In the genomic region with DNA sequence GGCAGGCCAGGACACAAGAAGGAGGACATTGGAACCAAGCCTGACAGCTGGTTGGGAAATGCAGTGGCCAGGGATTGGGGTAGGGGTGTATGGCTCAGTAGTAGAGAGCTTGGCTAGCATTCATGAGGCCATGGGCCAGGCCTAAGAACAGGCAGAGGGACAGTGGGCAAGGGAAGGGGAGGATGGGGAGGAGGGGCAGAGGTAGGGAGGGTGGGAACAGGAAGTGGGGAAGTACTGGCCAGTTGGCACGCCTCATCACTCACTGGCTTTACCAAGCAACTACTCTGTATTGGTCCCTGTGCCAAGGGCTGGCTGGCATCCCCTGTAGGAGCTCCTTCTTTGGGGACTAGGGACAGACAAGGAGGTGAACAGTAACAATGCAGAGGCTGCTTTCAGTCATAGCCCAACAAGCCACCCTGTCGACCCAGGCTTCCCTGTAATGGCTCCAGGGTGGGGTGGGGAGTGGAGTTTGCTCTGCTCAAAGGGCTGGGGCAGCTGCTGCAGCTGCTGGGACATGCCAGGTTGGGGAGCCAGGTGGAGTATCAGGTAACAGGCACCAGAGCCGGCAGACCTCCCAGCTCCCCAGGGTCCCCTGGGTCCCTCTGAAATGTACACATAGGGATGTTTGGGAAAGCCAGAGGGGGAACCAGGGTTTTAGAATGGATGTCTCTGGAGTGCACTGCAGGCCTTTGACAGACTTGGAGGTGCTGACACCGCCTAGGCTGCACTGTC, we compare ENCODE assay signal across 13 mouse cellular contexts. TPM values are rescaled to one million over a fixed set of nuclear protein-coding genes. Genes with fewer than 3 reads are reported as not detected.
DNase-seq lines count a peak whose midpoint lies in the region; ATAC-seq and TF ChIP-seq lines count a peak whose summit lies in the region.
"Had no signal": no experiment of that assay in that cellular context is flagged by ENCODE, and none has a peak within 500 bp of the region (broad histone marks: within the 10 kb centered on the region; RNA-seq: fewer than 3 reads in every experiment).

No protein-coding gene starts in this region.

- peak; percentile 24 for DNase-seq in forebrain, postnatal 0 days
- DNase-seq in forebrain, embryonic 11.5 days (ENCODE audit: low spot score) = no peak
- no peak for DNase-seq in lung, postnatal 0 days (ENCODE audit: low spot score)
- DNase-seq in embryonic facial prominence, embryonic 10.5 days (ENCODE audit: low spot score) = no peak
- DNase-seq in limb, embryonic 10.5 days (ENCODE audit: low spot score) = no peak
- no peak for DNase-seq in kidney, postnatal 14 days
- DNase-seq: cerebellum, postnatal 36 days; lung, adult 2 months; right cerebral cortex, adult 18-20 months had no signal

- no peak overlapping the region for H3K27ac ChIP-seq in forebrain, postnatal 0 days (ENCODE audit: low read depth, low read length)
- H3K27ac ChIP-seq in forebrain, embryonic 11.5 days (ENCODE audit: low read depth, low read length) = no peak overlapping the region
- H3K27ac ChIP-seq in lung, embryonic 16.5 days (ENCODE audit: low read length) = no peak overlapping the region
- H3K27ac ChIP-seq in lung, postnatal 0 days (ENCODE audit: low read length) = no peak overlapping the region
- H3K27ac ChIP-seq in embryonic facial prominence, embryonic 10.5 days (replicated peaks) = peak overlapping the region; percentile 48; the same call in 1 of the 2 replicates
- 0 out of 2 replicates have a peak overlapping the region, but pooled peaks have one; percentile 7 for H3K27ac ChIP-seq in limb, embryonic 10.5 days
- H3K27ac ChIP-seq: limb, embryonic 13.5 days had no signal

- peak; percentile 72 for ATAC-seq in forebrain, postnatal 0 days
- ATAC-seq in forebrain, embryonic 11.5 days (replicated peaks; ENCODE audit: low FRiP score) = no peak
- 0 out of 2 replicates have a peak, but pooled peaks have one; percentile 24 for ATAC-seq in lung, embryonic 16.5 days (ENCODE audit: low read depth)
- ATAC-seq in lung, postnatal 0 days = no peak
- ATAC-seq: activated CD4-positive, CD25-positive, alpha-beta regulatory T cell, adult 4 months; CD4-positive, CD25-positive, alpha-beta regulatory T cell, adult 4 months had no signal

- no peaks in the 10 kb centered on the region for H3K4me1 ChIP-seq in forebrain, postnatal 0 days (ENCODE audit: insufficient read depth)
- H3K4me1 ChIP-seq in forebrain, embryonic 11.5 days (replicated peaks; ENCODE audit: control insufficient read depth, insufficient read depth, low read length) = no peaks in the 10 kb centered on the region
- no peaks in the 10 kb centered on the region for H3K4me1 ChIP-seq in lung, embryonic 16.5 days (replicated peaks; ENCODE audit: control insufficient read depth, insufficient read depth, low read length)
- H3K4me1 ChIP-seq in lung, postnatal 0 days (ENCODE audit: insufficient read depth, low read depth, low read length) = no peaks in the 10 kb centered on the region
- peaks cover 14% of the 10 kb centered on the region for H3K4me1 ChIP-seq in embryonic facial prominence, embryonic 10.5 days
- H3K4me1 ChIP-seq in limb, embryonic 10.5 days = peaks cover 14% of the 10 kb centered on the region

- H3K4me3 ChIP-seq in forebrain, postnatal 0 days (ENCODE audit: low read depth, low read length) = no peak overlapping the region
- no peak overlapping the region for H3K4me3 ChIP-seq in forebrain, embryonic 11.5 days (ENCODE audit: low read depth, low read length)
- H3K4me3 ChIP-seq in lung, embryonic 16.5 days (ENCODE audit: low read length) = no peak overlapping the region
- no peak overlapping the region for H3K4me3 ChIP-seq in lung, postnatal 0 days (ENCODE audit: low read depth, low read length)
- H3K4me3 ChIP-seq in embryonic facial prominence, embryonic 10.5 days = no peak overlapping the region
- no peak overlapping the region for H3K4me3 ChIP-seq in limb, embryonic 10.5 days
- H3K4me3 ChIP-seq: limb, embryonic 13.5 days had no signal

- H3K27me3 ChIP-seq in forebrain, postnatal 0 days (ENCODE audit: insufficient read depth, low read length) = no peaks in the 10 kb centered on the region
- no peaks in the 10 kb centered on the region for H3K27me3 ChIP-seq in forebrain, embryonic 11.5 days (ENCODE audit: control insufficient read depth, insufficient read depth, low read length)
- H3K27me3 ChIP-seq in lung, embryonic 16.5 days (ENCODE audit: control insufficient read depth, insufficient read depth, low read depth, low read length) = no peaks in the 10 kb centered on the region
- H3K27me3 ChIP-seq in lung, postnatal 0 days (replicated peaks; ENCODE audit: insufficient read depth, low read length) = no peaks in the 10 kb centered on the region
- H3K27me3 ChIP-seq in embryonic facial prominence, embryonic 10.5 days (replicated peaks; ENCODE audit: low read depth, poor library complexity, severe bottlenecking) = no peaks in the 10 kb centered on the region
- no peaks in the 10 kb centered on the region for H3K27me3 ChIP-seq in limb, embryonic 10.5 days (ENCODE audit: low read depth, poor library complexity, severe bottlenecking)
- H3K27me3 ChIP-seq: limb, embryonic 13.5 days had no signal

- no peak for TF ChIP-seq EP300 in lung, postnatal 0 days (IDR thresholded peaks at IDR 0.05)

- WGBS in forebrain, postnatal 0 days = 48% methylated on average over 4 of the region's 4 CpGs
- WGBS in forebrain, embryonic 11.5 days = 54% methylated on average over 4 of the region's 4 CpGs
- WGBS in lung, embryonic 16.5 days = 39% methylated on average over 4 of the region's 4 CpGs
- WGBS in lung, postnatal 0 days = 31% methylated on average over 4 of the region's 4 CpGs
- 46% methylated on average over 4 of the region's 4 CpGs for WGBS in embryonic facial prominence, embryonic 10.5 days
- WGBS in limb, embryonic 10.5 days = 56% methylated on average over 4 of the region's 4 CpGs

- no peaks in the 10 kb centered on the region for H3K36me3 ChIP-seq in forebrain, postnatal 0 days (ENCODE audit: insufficient read depth)
- H3K36me3 ChIP-seq in forebrain, embryonic 11.5 days (ENCODE audit: control insufficient read depth, insufficient read depth, low read length) = no peaks in the 10 kb centered on the region
- H3K36me3 ChIP-seq in lung, embryonic 16.5 days (ENCODE audit: control insufficient read depth, insufficient read depth, low read length) = no peaks in the 10 kb centered on the region
- no peaks in the 10 kb centered on the region for H3K36me3 ChIP-seq in lung, postnatal 0 days (ENCODE audit: insufficient read depth, low read length)
- no peaks in the 10 kb centered on the region for H3K36me3 ChIP-seq in embryonic facial prominence, embryonic 10.5 days (replicated peaks)
- no peaks in the 10 kb centered on the region for H3K36me3 ChIP-seq in limb, embryonic 10.5 days
- H3K36me3 ChIP-seq: limb, embryonic 13.5 days had no signal

- H3K4me2 ChIP-seq in forebrain, postnatal 0 days (ENCODE audit: low read depth) = no peak overlapping the region
- no peak overlapping the region for H3K4me2 ChIP-seq in forebrain, embryonic 11.5 days (ENCODE audit: low read depth, low read length, severe bottlenecking)
- H3K4me2 ChIP-seq in lung, embryonic 16.5 days (ENCODE audit: low read depth, low read length) = no peak overlapping the region
- H3K4me2 ChIP-seq in lung, postnatal 0 days (replicated peaks; ENCODE audit: low read depth, low read length) = no peak overlapping the region
- H3K4me2 ChIP-seq: limb, embryonic 13.5 days had no signal

- no peak for TF ChIP-seq CTCF in forebrain, postnatal 0 days (IDR thresholded peaks at IDR 0.05; ENCODE audit: low read depth)
- TF ChIP-seq CTCF in lung, postnatal 0 days (IDR thresholded peaks at IDR 0.05) = no peak

- no peaks in the 10 kb centered on the region for H3K9me3 ChIP-seq in forebrain, postnatal 0 days (ENCODE audit: low read length)
- no peaks in the 10 kb centered on the region for H3K9me3 ChIP-seq in forebrain, embryonic 11.5 days (ENCODE audit: control insufficient read depth, low read length)
- H3K9me3 ChIP-seq in lung, embryonic 16.5 days (ENCODE audit: control insufficient read depth, low read length) = no peaks in the 10 kb centered on the region
- H3K9me3 ChIP-seq in lung, postnatal 0 days (ENCODE audit: low read length) = no peaks in the 10 kb centered on the region
- H3K9me3 ChIP-seq in embryonic facial prominence, embryonic 10.5 days = no peaks in the 10 kb centered on the region
- no peaks in the 10 kb centered on the region for H3K9me3 ChIP-seq in limb, embryonic 10.5 days (replicated peaks)
- H3K9me3 ChIP-seq: limb, embryonic 13.5 days had no signal

- no peak overlapping the region for H3K9ac ChIP-seq in forebrain, postnatal 0 days
- H3K9ac ChIP-seq in forebrain, embryonic 11.5 days (ENCODE audit: low read length) = no peak overlapping the region
- H3K9ac ChIP-seq in lung, embryonic 16.5 days (ENCODE audit: low read length) = no peak overlapping the region
- H3K9ac ChIP-seq in lung, postnatal 0 days (replicated peaks; ENCODE audit: low read depth) = no peak overlapping the region
- H3K9ac ChIP-seq: limb, embryonic 13.5 days had no signal

RNA-seq across cellular contexts. Expression of gene Rmi2, which starts 46.5 kb away (rescaled TPM):
- total RNA-seq in forebrain, postnatal 0 days (2014; rRNA removed) = 0.69 and 0.76 TPM in 2 replicates
- 0.30 and 0.35 TPM in 2 replicates for polyA plus RNA-seq in forebrain, postnatal 0 days (2015; fragmentation: Nextera tagmentation; extraction: Ambion mirVana)
- 4.9 and 5.0 TPM in 2 replicates for polyA plus RNA-seq in forebrain, embryonic 11.5 days (2014; fragmentation: Nextera tagmentation; extraction: Ambion mirVana)
- 3.1 and 3.4 TPM in 2 replicates for polyA plus RNA-seq in lung, embryonic 16.5 days (2015; fragmentation: Nextera tagmentation; extraction: Ambion mirVana)
- polyA plus RNA-seq in lung, postnatal 0 days (2015; fragmentation: Nextera tagmentation; extraction: Ambion mirVana) = 0.44 and 0.51 TPM in 2 replicates
- polyA plus RNA-seq in embryonic facial prominence, embryonic 10.5 days (2016; fragmentation: Nextera tagmentation; extraction: Ambion mirVana) = 4.6 and 4.8 TPM in 2 replicates
- polyA plus RNA-seq in limb, embryonic 10.5 days (2016; fragmentation: Nextera tagmentation; extraction: Ambion mirVana) = 4.2 and 4.8 TPM in 2 replicates

Comparison
In these comparisons a context has a peak if more than half of its experiments do, and no peak if none do; other contexts are left out.
1. ATAC-seq: peak in forebrain, postnatal 0 days (single experiment) and lung, embryonic 16.5 days (single experiment); none in forebrain, embryonic 11.5 days (single experiment) and lung, postnatal 0 days (single experiment).
2. H3K27ac ChIP-seq: peak in embryonic facial prominence, embryonic 10.5 days (single experiment) and limb, embryonic 10.5 days (single experiment); none in forebrain, postnatal 0 days (single experiment), forebrain, embryonic 11.5 days (single experiment), lung, embryonic 16.5 days (single experiment) and lung, postnatal 0 days (single experiment).